Mouse (Mus musculus) liver, embryonic 13.5 days (tissue): ENCODE results near the gene Gm11444. TPM values are rescaled to one million over a fixed set of nuclear protein-coding genes. Genes with fewer than 3 reads are reported as not detected.

ENCODE experiments used
- ATAC-seq: fragments of 200-750 bp; cut with Nextera tagmentation; 2 replicates; pipeline ENCODE4 v1.8.0; 2017; ENCODE audit warnings: low read depth, mild to moderate bottlenecking, moderate number of reproducible peaks, moderate library complexity
- DNase-seq: peaks from one replicate; pipeline ENCODE4 v3.0.0; 2022
- H3K27ac ChIP-seq: fragments of 300-500 bp; sonication (generic); 2 replicates; pipeline ENCODE4 v1.5.1; 2015; ENCODE audit warnings: moderate library complexity, mild to moderate bottlenecking, inconsistent platforms
- H3K27me3 ChIP-seq: fragments of 300-500 bp; sonication (generic); 2 replicates; pipeline ENCODE4 v1.6.1; 2015; ENCODE audit warnings: mild to moderate bottlenecking, inconsistent platforms
- H3K36me3 ChIP-seq: fragments of 300-500 bp; sonication (generic); 2 replicates; pipeline ENCODE4 v1.6.1; 2015; ENCODE audit warnings: mild to moderate bottlenecking, inconsistent platforms
- H3K4me1 ChIP-seq: fragments of 300-500 bp; sonication (generic); replicated peaks from 2 replicates; pipeline ENCODE4 v1.6.1; 2015; ENCODE audit warnings: inconsistent platforms
- H3K4me2 ChIP-seq: fragments of 300-500 bp; sonication (generic); 2 replicates; pipeline ENCODE4 v1.6.1; 2015; ENCODE audit warnings: inconsistent platforms, mild to moderate bottlenecking, moderate library complexity
- H3K4me3 ChIP-seq: fragments of 300-500 bp; sonication (generic); replicated peaks from 2 replicates; pipeline ENCODE4 v1.5.1; 2015; ENCODE audit warnings: mild to moderate bottlenecking, inconsistent platforms
- H3K9ac ChIP-seq: fragments of 300-500 bp; sonication (generic); 2 replicates; pipeline ENCODE4 v1.6.1; 2015; ENCODE audit warnings: mild to moderate bottlenecking, inconsistent platforms
- H3K9me3 ChIP-seq: fragments of 300-500 bp; sonication (generic); replicated peaks from 2 replicates; pipeline ENCODE4 v1.6.1; 2016; ENCODE audit warnings: inconsistent platforms
- WGBS: fragments of 180-500 bp; shearing (Covaris S2); methylation state at CpG from one replicate; pipeline ENCODE4 v1.1.7; 2015; ENCODE audit not compliant: insufficient replicate concordance; 5-methylcytosine and 5-hydroxymethylcytosine counted together
- polyA plus RNA-seq: library from polyadenylated mRNA; unstranded; fragments of >200 nt; fragmentation: Nextera tagmentation; extraction: Ambion mirVana; gene quantifications from 2 replicates; pipeline ENCODE4 v1.2.1, GENCODE M21; 2015

Gm11444 gene
- polyA plus RNA-seq, result not detected in 2 replicates

GRCm38 (mm10) chr11:85850233-85850632, at the start of gene Gm11444:
Gene Gm11444 (minus strand): TSS chr11:85850333.
- Histone ChIP-seq H3K4me2 (no peak within 1 kb of the TSS), H3K4me1 (no peaks in the 10 kb centered on the region), H3K4me3 (no peak within 1 kb of the TSS), H3K9ac (no peak within 1 kb of the TSS), H3K27ac (no peak within 1 kb of the TSS), H3K27me3 (peaks cover 42% of the 10 kb centered on the region), H3K36me3 (no peaks in the 10 kb centered on the region), H3K9me3 (no peaks in the 10 kb centered on the region)
- 61% methylated on average over 6 of the region's 6 CpGs for WGBS
- DNase-seq (no peak), ATAC-seq (no peak)

- 40% methylated on average over 11 of the region's 13 CpGs for WGBS
- DNase-seq, result no peak
- no peak for ATAC-seq
Measured at GRCm38 (mm10) chr11:85896335-85896985, 46.3 kb upstream of the Gm11444 start.

GRCm38 (mm10) chr11:85894731-85895545, 44.8 kb upstream of the Gm11444 start:
- Histone ChIP-seq H3K4me1 (peaks cover 5% of the 10 kb centered on the region; the same call in 1 of the 2 replicates), H3K27ac (no peak overlapping the region), H3K27me3 (peaks cover 99% of the 10 kb centered on the region), H3K36me3 (no peaks in the 10 kb centered on the region), H3K4me2 (peak overlapping the region; percentile 39), H3K9me3 (no peaks in the 10 kb centered on the region), H3K9ac (no peak overlapping the region), H3K4me3 (peak overlapping the region; percentile 13)
- 2% methylated on average over 43 of the region's 43 CpGs for WGBS
- DNase-seq, result no peak
- ATAC-seq, result no peak

More at GRCm38 (mm10) chr11:85896335-85896985, 46.3 kb upstream of the Gm11444 start:
- no peak overlapping the region for H3K4me3 ChIP-seq
- peaks cover 3% of the 10 kb centered on the region; the same call in 1 of the 2 replicates for H3K4me1 ChIP-seq
- no peak overlapping the region for H3K27ac ChIP-seq
- no peaks in the 10 kb centered on the region for H3K36me3 ChIP-seq
- peaks cover 99% of the 10 kb centered on the region for H3K27me3 ChIP-seq
- no peak overlapping the region for H3K9ac ChIP-seq
- no peak overlapping the region for H3K4me2 ChIP-seq
- no peaks in the 10 kb centered on the region for H3K9me3 ChIP-seq

- Histone ChIP-seq H3K4me1 (peaks cover 8% of the 10 kb centered on the region; the same call in 1 of the 2 replicates), H3K4me3 (no peak overlapping the region), H3K27me3 (peaks cover 100% of the 10 kb centered on the region), H3K4me2 (no peak overlapping the region), H3K9me3 (no peaks in the 10 kb centered on the region), H3K36me3 (no peaks in the 10 kb centered on the region), H3K27ac (no peak overlapping the region), H3K9ac (no peak overlapping the region)
- WGBS, result 2% methylated on average over 3 of the region's 3 CpGs
- ATAC-seq (no peak), DNase-seq (no peak)
Measured at GRCm38 (mm10) chr11:85894136-85894530, 44.0 kb upstream of the Gm11444 start.

GRCm38 (mm10) chr11:85893400-85894135, 43.4 kb upstream of the Gm11444 start:
- peaks cover 11% of the 10 kb centered on the region for H3K4me1 ChIP-seq
- peaks cover 100% of the 10 kb centered on the region for H3K27me3 ChIP-seq
- no peak overlapping the region for H3K9ac ChIP-seq
- ATAC-seq (no peak), DNase-seq (no peak)
- H3K4me3 ChIP-seq, result no peak overlapping the region
- no peak overlapping the region for H3K27ac ChIP-seq
- 2% methylated on average over 13 of the region's 13 CpGs for WGBS
- H3K36me3 ChIP-seq, result no peaks in the 10 kb centered on the region
- H3K9me3 ChIP-seq, result no peaks in the 10 kb centered on the region
- no peak overlapping the region for H3K4me2 ChIP-seq

- H3K36me3 ChIP-seq, result no peaks in the 10 kb centered on the region
- H3K4me3 ChIP-seq, result no peak overlapping the region
- 2% methylated on average over 6 of the region's 6 CpGs for WGBS
Measured at GRCm38 (mm10) chr11:85892771-85893170, 42.6 kb upstream of the Gm11444 start.

GRCm38 (mm10) chr11:85891692-85892040, 41.5 kb upstream of the Gm11444 start:
- 12% methylated on average over 2 of the region's 2 CpGs for WGBS

More at GRCm38 (mm10) chr11:85892771-85893170, 42.6 kb upstream of the Gm11444 start:
- H3K4me1 ChIP-seq, result peaks cover 16% of the 10 kb centered on the region
- H3K4me2 ChIP-seq, result no peak overlapping the region
- peaks cover 100% of the 10 kb centered on the region for H3K27me3 ChIP-seq
- DNase-seq (no peak), ATAC-seq (no peak)
- no peak overlapping the region for H3K9ac ChIP-seq
- H3K9me3 ChIP-seq, result no peaks in the 10 kb centered on the region
- H3K27ac ChIP-seq, result no peak overlapping the region

GRCm38 (mm10) chr11:85891010-85891691, 41.0 kb upstream of the Gm11444 start:
- Histone ChIP-seq H3K4me3 (no peak overlapping the region), H3K9ac (no peak overlapping the region), H3K9me3 (no peaks in the 10 kb centered on the region), H3K4me2 (no peak overlapping the region), H3K27ac (no peak overlapping the region), H3K27me3 (peaks cover 99% of the 10 kb centered on the region), H3K36me3 (no peaks in the 10 kb centered on the region), H3K4me1 (peaks cover 16% of the 10 kb centered on the region)
- 3% methylated on average over 13 of the region's 13 CpGs for WGBS
- ATAC-seq (no peak), DNase-seq (no peak)

More at GRCm38 (mm10) chr11:85891692-85892040, 41.5 kb upstream of the Gm11444 start:
- Histone ChIP-seq H3K9ac (no peak overlapping the region), H3K36me3 (no peaks in the 10 kb centered on the region), H3K9me3 (no peaks in the 10 kb centered on the region), H3K27ac (no peak overlapping the region), H3K4me3 (no peak overlapping the region), H3K4me1 (peaks cover 16% of the 10 kb centered on the region), H3K27me3 (peaks cover 99% of the 10 kb centered on the region), H3K4me2 (no peak overlapping the region)
- ATAC-seq, result no peak
- no peak for DNase-seq

- WGBS, result 3% methylated on average over 13 of the region's 13 CpGs
- H3K9me3 ChIP-seq, result no peaks in the 10 kb centered on the region
- H3K27ac ChIP-seq, result no peak overlapping the region
- H3K36me3 ChIP-seq, result no peaks in the 10 kb centered on the region
- H3K27me3 ChIP-seq, result peaks cover 99% of the 10 kb centered on the region
- H3K9ac ChIP-seq, result no peak overlapping the region
- H3K4me2 ChIP-seq, result no peak overlapping the region
- H3K4me3 ChIP-seq, result no peak overlapping the region
- peaks cover 16% of the 10 kb centered on the region for H3K4me1 ChIP-seq
- ATAC-seq (no peak), DNase-seq (no peak)
Measured at GRCm38 (mm10) chr11:85890563-85890845, 40.4 kb upstream of the Gm11444 start.

GRCm38 (mm10) chr11:85889730-85890562, 39.8 kb upstream of the Gm11444 start:
- peaks cover 99% of the 10 kb centered on the region for H3K27me3 ChIP-seq
- peaks cover 16% of the 10 kb centered on the region for H3K4me1 ChIP-seq
- H3K4me3 ChIP-seq, result 0 out of 2 replicates have a peak overlapping the region, but pooled peaks have one; percentile 9
- no peak overlapping the region for H3K27ac ChIP-seq
- peak overlapping the region; percentile 6; the same call in 1 of the 2 replicates for H3K4me2 ChIP-seq
- WGBS, result 5% methylated on average over 47 of the region's 47 CpGs
- no peak overlapping the region for H3K9ac ChIP-seq
- no peaks in the 10 kb centered on the region for H3K9me3 ChIP-seq
- ATAC-seq (no peak), DNase-seq (no peak)
- no peaks in the 10 kb centered on the region for H3K36me3 ChIP-seq
